Mouse (Mus musculus) megakaryocyte, embryonic 14.5 days (primary cell): ENCODE measurements around the gene Eef1a2.

Source experiments
- FLI1 ChIP-seq: IDR thresholded peaks from 2 replicates; pipeline ENCODE4 v1.6.1; 2012; ENCODE audit warnings: low read length, inconsistent platforms, mixed read lengths
- GATA1 ChIP-seq: IDR thresholded peaks from 3 replicates; pipeline ENCODE4 v1.6.1; 2012; ENCODE audit warnings: mixed read lengths, low read length, inconsistent platforms, borderline replicate concordance

- TF ChIP-seq GATA1 (no peak), FLI1 (no peak)
Observed at GRCm38 (mm10) chr2:181153131-181153530, 3.7 kb downstream of the Eef1a2 start.
